Mouse (Mus musculus) cortical plate, adult 2 months (tissue): ENCODE data around the gene Fgfr2. TPM values are rescaled to one million over a fixed set of nuclear protein-coding genes. Genes with fewer than 3 reads are reported as not detected.

Source experiments
- H3K27ac ChIP-seq: fragments of 200-500 bp; 2 replicates; pipeline ENCODE4 v1.5.1; 2012; ENCODE audit warnings: low read length, control low read depth, inconsistent platforms; ENCODE audit not compliant: insufficient read depth
- H3K4me1 ChIP-seq: fragments of 200-500 bp; 2 replicates; pipeline ENCODE4 v1.6.1; 2011; ENCODE audit warnings: low read length; ENCODE audit not compliant: control insufficient read depth, insufficient read depth
- H3K4me3 ChIP-seq: fragments of 200-500 bp; 2 replicates; pipeline ENCODE4 v1.5.1; 2011; ENCODE audit warnings: mild to moderate bottlenecking, low read length, control low read depth; ENCODE audit not compliant: insufficient read depth
- CTCF ChIP-seq: fragments of 200-500 bp; IDR thresholded peaks from 2 replicates; pipeline ENCODE4 v1.5.1; 2011; ENCODE audit warnings: mild to moderate bottlenecking, control low read depth, low read length; ENCODE audit not compliant: insufficient read depth; ENCODE audit errors: extremely low read depth
- POLR2A ChIP-seq: fragments of 200-500 bp; IDR thresholded peaks from 2 replicates; pipeline ENCODE4 v1.6.1; 2011; ENCODE audit warnings: mild to moderate bottlenecking, low read length, control low read depth; ENCODE audit not compliant: insufficient read depth; ENCODE audit errors: extremely low read depth
- polyA plus RNA-seq: library from polyadenylated mRNA; depleted of rRNA; stranded (reverse); fragments of >200 nt; gene quantifications from 2 replicates; pipeline ENCODE4 v1.2.3, GENCODE M21; 2012

The Fgfr2 gene
- polyA plus RNA-seq, 1 experiment: 50.4 TPM

- no peak overlapping the region for H3K4me3 ChIP-seq
- TF ChIP-seq POLR2A: no peak
- no peak for TF ChIP-seq CTCF
- H3K27ac ChIP-seq: no peak overlapping the region
- no peaks in the 10 kb centered on the region for H3K4me1 ChIP-seq
Observed at GRCm38 (mm10) chr7:130991174-130991789, 2131.9 kb downstream of the Fgfr2 start.

GRCm38 (mm10) chr7:130989371-130989770 is 2133.8 kb downstream of the Fgfr2 start:
- TF ChIP-seq POLR2A: no peak
- TF ChIP-seq CTCF: no peak
- Histone ChIP-seq H3K27ac (no peak overlapping the region), H3K4me3 (no peak overlapping the region), H3K4me1 (no peaks in the 10 kb centered on the region)

- H3K27ac ChIP-seq: no peak overlapping the region
- TF ChIP-seq POLR2A (no peak), CTCF (no peak)
- no peaks in the 10 kb centered on the region for H3K4me1 ChIP-seq
- H3K4me3 ChIP-seq: no peak overlapping the region
Observed at GRCm38 (mm10) chr7:130988146-130988545, 2135.0 kb downstream of the Fgfr2 start.

- TF ChIP-seq POLR2A (no peak), CTCF (no peak)
- no peaks in the 10 kb centered on the region for H3K4me1 ChIP-seq
- no peak overlapping the region for H3K27ac ChIP-seq
- no peak overlapping the region for H3K4me3 ChIP-seq
Observed at GRCm38 (mm10) chr7:130985716-130986115, 2137.4 kb downstream of the Fgfr2 start.

- Histone ChIP-seq H3K4me1 (no peaks in the 10 kb centered on the region), H3K4me3 (no peak overlapping the region), H3K27ac (no peak overlapping the region)
- TF ChIP-seq POLR2A (no peak), CTCF (no peak)
Observed at GRCm38 (mm10) chr7:130985193-130985592, 2138.0 kb downstream of the Fgfr2 start.

- Histone ChIP-seq H3K27ac (no peak overlapping the region), H3K4me1 (no peaks in the 10 kb centered on the region), H3K4me3 (no peak overlapping the region)
- TF ChIP-seq CTCF (no peak), POLR2A (no peak)
Observed at GRCm38 (mm10) chr7:130984294-130984693, 2138.9 kb downstream of the Fgfr2 start.

GRCm38 (mm10) chr7:130982881-130983280 is 2140.3 kb downstream of the Fgfr2 start:
- TF ChIP-seq POLR2A: no peak
- TF ChIP-seq CTCF: no peak
- Histone ChIP-seq H3K27ac (no peak overlapping the region), H3K4me1 (no peaks in the 10 kb centered on the region), H3K4me3 (no peak overlapping the region)

GRCm38 (mm10) chr7:130982371-130982770 is 2140.8 kb downstream of the Fgfr2 start:
- TF ChIP-seq CTCF (no peak), POLR2A (no peak)

GRCm38 (mm10) chr7:130980130-130980529 is 2143.0 kb downstream of the Fgfr2 start:
- TF ChIP-seq POLR2A (no peak), CTCF (no peak)
- no peak overlapping the region for H3K27ac ChIP-seq
- H3K4me3 ChIP-seq: no peak overlapping the region
- H3K4me1 ChIP-seq: peaks cover 1% of the 10 kb centered on the region; the same call in 1 of the 2 replicates

More at GRCm38 (mm10) chr7:130982371-130982770, 2140.8 kb downstream of the Fgfr2 start:
- Histone ChIP-seq H3K27ac (no peak overlapping the region), H3K4me3 (no peak overlapping the region), H3K4me1 (peaks cover 1% of the 10 kb centered on the region; the same call in 1 of the 2 replicates)

- no peak overlapping the region for H3K4me3 ChIP-seq
- no peak overlapping the region for H3K27ac ChIP-seq
- H3K4me1 ChIP-seq: peaks cover 1% of the 10 kb centered on the region; the same call in 1 of the 2 replicates
- TF ChIP-seq CTCF (no peak), POLR2A (no peak)
Observed at GRCm38 (mm10) chr7:130978545-130978944, 2144.6 kb downstream of the Fgfr2 start.
